Mouse (Mus musculus) spleen, adult 2 months (tissue): ENCODE measurements around the gene 1700018B08Rik. TPM values are rescaled to one million over a fixed set of nuclear protein-coding genes. Genes with fewer than 3 reads are reported as not detected.

Experiments used
- DNase-seq, 2 experiments: peaks; one replicate each; pipeline versions ENCODE4 v3.0.0 to v3.0.0-alpha.2; 2012 to 2021; ENCODE audit warnings: low spot score in 2 of 2, low read depth in 1 of 2
- H3K27ac ChIP-seq: fragments of 200-500 bp; 2 replicates; pipeline ENCODE4 v1.5.1; 2012; ENCODE audit warnings: low read length, inconsistent platforms; ENCODE audit not compliant: insufficient read depth
- H3K27me3 ChIP-seq: fragments of 200-500 bp; 2 replicates; pipeline ENCODE4 v1.6.1; 2012; ENCODE audit warnings: mild to moderate bottlenecking, moderate library complexity, low read length, inconsistent platforms; ENCODE audit not compliant: control insufficient read depth, insufficient read depth
- H3K36me3 ChIP-seq: fragments of 200-500 bp; 2 replicates; pipeline ENCODE4 v1.6.1; 2012; ENCODE audit warnings: mild to moderate bottlenecking, low read length, inconsistent platforms; ENCODE audit not compliant: control insufficient read depth, insufficient read depth
- H3K4me1 ChIP-seq: fragments of 200-500 bp; 2 replicates; pipeline ENCODE4 v1.6.1; 2011; ENCODE audit warnings: inconsistent platforms; ENCODE audit not compliant: control insufficient read depth, insufficient read depth, insufficient read length
- H3K4me3 ChIP-seq: fragments of 200-500 bp; 2 replicates; pipeline ENCODE4 v1.5.1; 2011; ENCODE audit warnings: mild to moderate bottlenecking, inconsistent platforms; ENCODE audit not compliant: insufficient read depth, insufficient read length; ENCODE audit errors: extremely low read depth
- CTCF ChIP-seq: fragments of 200-500 bp; IDR thresholded peaks from 2 replicates; pipeline ENCODE4 v1.5.1; 2011; ENCODE audit warnings: mild to moderate bottlenecking, inconsistent platforms; ENCODE audit not compliant: insufficient read depth, insufficient read length, insufficient replicate concordance; ENCODE audit errors: extremely low read depth
- POLR2A ChIP-seq: fragments of 200-500 bp; IDR thresholded peaks from 2 replicates; pipeline ENCODE4 v1.6.1; 2011; ENCODE audit warnings: low read depth, low read length, inconsistent platforms
- WGBS: fragments of 180-500 bp; shearing (Covaris S2); methylation state at CpG from one replicate; pipeline ENCODE4 v1.1.7; 2018; 5-methylcytosine and 5-hydroxymethylcytosine counted together
- polyA plus RNA-seq: library from polyadenylated mRNA; depleted of rRNA; stranded (reverse); fragments of >200 nt; gene quantifications from 2 replicates; pipeline ENCODE4 v1.2.3, GENCODE M21; 2012; rRNA removed

The 1700018B08Rik gene
- polyA plus RNA-seq, 1 experiment, result not detected

- H3K27me3 ChIP-seq, result no peaks in the 10 kb centered on the region
Measured at GRCm38 (mm10) chr8:121511751-121512150, 32.4 kb downstream of the 1700018B08Rik start.

DNA sequence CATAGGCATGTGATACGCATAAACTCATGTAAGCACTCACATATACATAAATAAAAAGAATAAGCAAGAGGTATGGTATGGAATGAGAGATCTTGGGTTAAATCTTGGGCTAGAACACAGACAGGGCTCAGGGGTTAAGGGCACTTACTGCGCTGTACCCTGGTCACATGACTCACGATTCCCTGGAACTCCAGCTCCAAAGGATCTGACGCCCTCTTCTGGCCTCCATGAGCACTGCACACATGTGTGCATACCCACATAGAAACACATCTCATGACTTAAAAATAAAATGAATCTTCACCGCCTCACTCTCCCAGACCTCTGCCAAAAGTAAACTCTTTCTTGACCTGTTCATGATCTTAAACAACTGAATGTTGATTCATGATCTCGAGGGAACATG is 46.5 kb downstream of the 1700018B08Rik start:
- WGBS, result 84% methylated on average over 6 of the region's 6 CpGs
- Histone ChIP-seq H3K27ac (no peak overlapping the region), H3K4me1 (no peaks in the 10 kb centered on the region), H3K4me3 (no peak overlapping the region), H3K36me3 (no peaks in the 10 kb centered on the region), H3K27me3 (no peaks in the 10 kb centered on the region)
- no peak for DNase-seq
- TF ChIP-seq POLR2A, result no peak

More at GRCm38 (mm10) chr8:121511751-121512150, 32.4 kb downstream of the 1700018B08Rik start:
- Histone ChIP-seq H3K4me1 (no peaks in the 10 kb centered on the region), H3K36me3 (no peaks in the 10 kb centered on the region), H3K4me3 (no peak overlapping the region), H3K27ac (no peak overlapping the region)
- DNase-seq, result no peak
- TF ChIP-seq CTCF (no peak), POLR2A (no peak)
- WGBS, result 64% methylated on average over 9 of the region's 9 CpGs

GRCm38 (mm10) chr8:121491633-121492032 is 52.5 kb downstream of the 1700018B08Rik start:
- TF ChIP-seq CTCF (no peak), POLR2A (no peak)
- no peaks in the 10 kb centered on the region for H3K36me3 ChIP-seq
- H3K4me3 ChIP-seq, result no peak overlapping the region
- DNase-seq, result no peak
- no peaks in the 10 kb centered on the region for H3K27me3 ChIP-seq
- H3K4me1 ChIP-seq, result no peaks in the 10 kb centered on the region
- H3K27ac ChIP-seq, result no peak overlapping the region
- WGBS, result 61% methylated on average over 9 of the region's 9 CpGs

GRCm38 (mm10) chr8:121484072-121484782 is 59.9 kb downstream of the 1700018B08Rik start:
- no peak for TF ChIP-seq CTCF
- no peak for TF ChIP-seq POLR2A
- H3K27ac ChIP-seq, result no peak overlapping the region
- 71% methylated on average over 21 of the region's 23 CpGs for WGBS
- H3K4me1 ChIP-seq, result no peaks in the 10 kb centered on the region
- H3K4me3 ChIP-seq, result no peak overlapping the region
- DNase-seq, result no peak
- no peaks in the 10 kb centered on the region for H3K27me3 ChIP-seq
- H3K36me3 ChIP-seq, result no peaks in the 10 kb centered on the region

Other genes with a start within 250 kb of the 1700018B08Rik start
- 22.5 and 30.2 TPM in 2 replicates for gene Fbxo31, start 34.5 kb upstream of the 1700018B08Rik start, polyA plus RNA-seq
- gene Map1lc3b, start 46.0 kb upstream of the 1700018B08Rik start, polyA plus RNA-seq, result 50.0 and 52.4 TPM in 2 replicates
- gene Zcchc14, start 108.6 kb upstream of the 1700018B08Rik start, polyA plus RNA-seq, result 8.2 and 8.9 TPM in 2 replicates
- gene Jph3, start 185.3 kb upstream of the 1700018B08Rik start, polyA plus RNA-seq, result 0.02 TPM in 1 of 2 replicates, not detected in the other